Mouse (Mus musculus) adrenal gland, postnatal 14 days (tissue): ENCODE results near the gene Hilpda. TPM values are rescaled to one million over a fixed set of nuclear protein-coding genes. Genes with fewer than 3 reads are reported as not detected.

Experiments
- DNase-seq: peaks from one replicate; pipeline ENCODE4 v3.0.0; 2021; ENCODE audit warnings: mixed read lengths
- long read RNA-seq, 2 experiments: library from polyadenylated mRNA; stranded (forward); transcript quantifications; one replicate each; pipeline ENCODE4 v2.0.0; 2021
- total RNA-seq: library from RNA; stranded (reverse); gene quantifications from 2 replicates; pipeline ENCODE4 v1.2.3, GENCODE M21; 2021

The Hilpda gene
- 5.0 and 10.4 TPM in 2 replicates for total RNA-seq
- long read RNA-seq, experiment 1, transcript Hilpda-201 (2 exons, 982 nt), result major isoform, 13 of 13 reads
- long read RNA-seq, experiment 1, partial matches to known transcripts, result 0 of 13 reads
- long read RNA-seq, experiment 1, other reads (novel, unspliced or antisense), result 0 of 13 reads
- long read RNA-seq, experiment 2, transcript Hilpda-201 (2 exons, 982 nt), result major isoform, 12 of 13 reads
- long read RNA-seq, experiment 2, partial matches to known transcripts, result 1 of 13 reads
- long read RNA-seq, experiment 2, other reads (novel, unspliced or antisense), result 0 of 13 reads

DNA sequence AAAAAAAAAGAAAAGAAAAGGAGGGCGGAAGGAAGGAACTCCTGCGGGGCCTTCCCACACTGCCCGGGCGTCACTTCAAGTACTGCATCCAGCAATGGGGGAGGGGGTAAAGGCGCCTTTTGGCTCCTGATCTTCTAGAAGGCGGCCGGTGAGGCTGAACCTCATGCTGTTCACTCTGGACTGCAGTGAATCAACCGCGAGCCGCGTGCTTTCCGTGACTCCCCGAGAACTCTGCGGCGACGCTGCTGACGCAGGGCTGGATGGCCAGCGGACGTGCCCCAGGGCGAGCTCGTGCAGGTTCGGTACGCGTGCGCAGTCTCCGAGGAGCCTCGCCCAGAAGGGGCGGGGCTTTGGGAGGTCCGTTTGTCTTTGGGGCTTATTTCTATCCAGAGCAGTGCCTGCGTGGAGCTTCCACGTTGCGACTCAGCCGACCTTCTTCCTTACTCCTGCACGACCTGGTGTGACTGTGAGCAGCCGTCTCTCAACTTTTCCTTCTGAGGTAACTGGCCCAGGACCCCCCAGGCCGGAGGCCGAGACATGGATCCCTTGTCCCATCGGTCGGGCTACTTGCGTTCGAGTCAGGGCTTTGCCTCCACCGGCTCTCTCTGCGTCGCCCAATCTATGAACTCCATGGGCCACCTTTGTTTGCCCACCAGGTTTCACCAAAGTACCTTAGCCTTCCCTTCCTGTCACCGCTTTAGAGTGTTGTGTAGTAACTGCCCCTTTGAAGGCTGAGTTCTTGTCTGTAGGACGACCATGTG lies at the start of gene Hilpda:
Gene Hilpda, plus strand, starts transcription at position 177 of the 761 bp plus-strand sequence.
- DNase-seq, result peak; percentile 96

DNA sequence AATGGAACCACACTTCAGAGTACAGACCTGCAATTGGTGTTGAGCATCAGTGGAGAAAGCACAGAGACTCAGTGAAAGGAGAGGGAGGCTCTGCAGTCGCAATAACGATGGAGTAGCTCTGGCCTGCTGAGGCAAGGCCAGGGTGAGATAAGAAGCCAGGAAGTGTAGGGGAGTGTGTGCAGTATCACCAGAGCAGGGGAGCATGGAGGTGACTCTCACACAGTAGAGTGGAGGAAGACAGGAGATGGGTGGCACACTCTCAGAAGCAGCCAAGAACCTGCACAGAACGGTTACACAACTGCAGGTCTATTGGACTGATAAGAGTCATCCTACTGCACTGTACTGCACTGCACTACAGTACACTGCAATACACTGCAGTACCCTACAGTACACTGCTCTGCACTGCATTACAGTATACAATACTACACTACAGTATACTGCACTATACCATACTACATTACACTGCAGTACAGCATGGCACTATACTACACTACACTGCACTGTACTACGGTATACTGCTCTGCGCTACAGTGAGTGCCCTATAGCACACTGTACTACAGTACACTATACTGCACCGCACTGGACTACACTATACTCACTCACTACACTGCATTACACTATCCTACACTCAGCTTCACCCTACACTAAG lies 42.9 kb upstream of the Hilpda start:
- no peak for DNase-seq

DNA sequence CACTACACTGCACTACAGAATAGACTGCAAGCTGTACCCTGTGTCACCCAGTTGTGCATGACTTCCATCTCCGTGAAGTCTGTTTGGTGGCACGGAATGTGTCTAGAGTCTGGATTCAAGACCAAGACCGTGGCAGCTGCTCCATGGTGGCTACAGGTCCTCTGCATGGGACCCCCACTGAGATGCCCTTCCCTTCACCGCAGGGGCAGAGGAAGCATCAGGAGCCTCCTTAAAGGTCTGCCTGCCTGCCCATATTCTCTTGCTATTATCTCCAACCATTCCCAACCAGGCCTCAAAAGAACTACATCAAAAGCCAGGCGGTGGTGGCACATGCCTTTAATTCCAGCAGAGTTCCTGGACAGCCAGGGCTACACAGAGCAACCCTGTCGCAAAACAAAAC lies 41.9 kb upstream of the Hilpda start:
- DNase-seq, result no peak

DNA sequence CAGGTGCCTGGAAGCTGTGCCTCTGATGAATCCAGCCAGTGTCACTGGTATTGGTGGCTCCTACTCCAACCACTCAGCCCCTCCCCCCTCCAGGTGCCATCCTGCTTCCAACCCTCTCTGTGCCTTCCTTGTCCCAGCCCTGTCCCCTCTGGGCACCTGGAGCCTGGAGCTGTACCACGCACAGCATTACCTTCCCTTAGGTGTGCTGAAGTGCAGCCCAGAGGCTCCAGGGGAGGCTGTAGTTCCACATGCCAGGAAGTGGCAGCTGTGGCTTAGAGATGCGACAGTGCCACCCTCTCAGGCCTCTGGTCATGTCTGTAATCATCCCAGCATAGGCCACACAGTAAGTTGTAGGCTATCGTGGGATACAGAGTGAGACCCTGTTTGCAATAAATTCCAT lies 40.5 kb upstream of the Hilpda start:
- DNase-seq, result no peak

DNA sequence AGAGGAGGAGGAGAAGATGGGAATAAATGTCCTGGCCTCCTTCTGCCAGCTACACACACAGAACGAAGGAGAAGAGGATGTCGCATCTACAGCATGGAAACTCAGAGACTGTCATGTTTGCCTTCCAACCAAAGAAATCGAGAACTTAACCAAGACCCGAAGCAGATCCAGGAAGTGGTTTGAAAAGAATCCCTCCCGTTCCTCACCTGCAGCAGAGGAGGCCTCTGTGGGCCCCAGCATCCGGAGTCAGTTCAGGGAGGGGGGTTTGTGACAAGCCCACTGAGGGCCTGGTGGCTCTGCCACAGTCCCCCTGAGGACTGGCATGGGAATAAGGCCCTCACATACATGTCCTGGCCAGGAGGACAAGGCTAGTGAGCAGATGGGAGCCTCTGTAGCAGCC lies 40.0 kb upstream of the Hilpda start:
- no peak for DNase-seq

DNA sequence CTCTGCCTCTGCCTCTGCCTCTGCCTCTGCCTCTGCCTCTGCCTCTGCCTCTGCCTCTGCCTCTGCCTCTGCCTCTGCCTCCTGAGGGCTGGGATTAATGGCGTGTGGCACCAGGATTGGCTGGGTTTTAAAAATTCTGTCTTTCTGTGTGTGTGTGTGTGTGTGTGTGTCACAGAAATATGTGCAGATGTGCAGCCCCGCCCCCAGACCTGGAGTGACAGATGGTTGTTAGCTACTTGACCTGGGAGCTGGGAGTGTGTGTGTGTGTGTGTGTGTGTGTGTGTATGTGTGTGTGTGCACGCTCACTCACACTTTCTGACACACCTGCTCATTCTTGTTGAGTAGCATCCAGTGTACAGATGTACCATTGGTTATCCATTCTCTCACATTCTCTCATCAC lies 38.6 kb upstream of the Hilpda start:
- DNase-seq, result no peak

DNA sequence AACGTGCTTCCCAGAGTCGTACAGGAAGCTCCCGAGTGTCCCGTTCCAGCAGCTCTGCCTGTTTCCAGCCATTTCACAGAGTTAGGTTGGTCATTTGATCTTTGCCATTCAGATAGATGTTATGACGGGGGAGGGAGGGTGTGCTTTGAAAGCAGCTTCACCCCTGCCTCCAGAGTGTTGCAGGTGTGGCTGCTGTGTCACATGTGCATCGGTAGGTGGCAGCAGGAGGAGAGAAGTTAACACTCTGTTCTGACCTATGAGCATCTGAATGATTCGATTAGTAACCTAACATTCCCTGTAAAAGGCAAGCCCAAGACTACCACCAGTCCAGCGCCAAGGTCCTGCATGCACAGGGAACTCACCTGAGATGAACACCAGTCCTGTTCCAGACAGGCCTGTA lies 38.0 kb upstream of the Hilpda start:
- DNase-seq, result peak; percentile 33

DNA sequence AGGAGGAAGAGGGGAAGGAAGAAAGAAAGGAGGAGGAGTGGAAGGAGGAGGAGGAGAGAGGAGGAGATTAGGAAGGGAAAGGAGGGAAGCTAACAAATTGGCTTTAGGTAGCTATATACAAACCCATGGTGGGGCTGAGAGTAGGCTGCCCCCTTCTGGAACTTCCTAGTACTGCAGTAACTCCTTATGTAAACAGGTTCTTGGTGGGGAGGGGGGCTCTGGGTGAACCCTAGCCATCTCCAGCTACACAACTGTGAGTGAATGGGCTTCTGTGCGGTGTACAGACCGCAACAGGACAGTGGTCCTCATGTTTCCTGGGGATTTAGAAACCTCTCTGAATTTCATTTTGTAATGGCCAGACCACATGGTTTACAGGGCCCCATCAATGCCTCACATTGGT lies 31.5 kb upstream of the Hilpda start:
- peak; percentile 71 for DNase-seq

DNA sequence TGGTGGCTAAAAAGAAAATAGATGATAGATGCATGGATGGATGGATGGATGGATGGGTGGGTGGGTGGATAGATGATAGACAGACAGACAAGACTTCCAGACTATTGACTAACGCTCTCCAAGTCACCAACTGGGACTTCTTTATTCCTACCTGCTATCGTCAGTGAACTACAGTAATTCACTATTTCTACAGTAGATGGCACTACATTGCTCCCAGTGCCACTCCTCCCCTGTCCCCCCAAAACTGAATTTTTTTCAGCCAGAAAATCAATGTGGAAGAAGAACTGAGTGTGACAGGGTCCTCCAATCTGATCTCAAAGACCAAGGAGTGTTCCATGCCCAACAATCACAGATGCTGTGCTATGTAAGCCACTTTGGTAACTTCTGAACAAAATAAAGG lies 30.6 kb upstream of the Hilpda start:
- no peak for DNase-seq

DNA sequence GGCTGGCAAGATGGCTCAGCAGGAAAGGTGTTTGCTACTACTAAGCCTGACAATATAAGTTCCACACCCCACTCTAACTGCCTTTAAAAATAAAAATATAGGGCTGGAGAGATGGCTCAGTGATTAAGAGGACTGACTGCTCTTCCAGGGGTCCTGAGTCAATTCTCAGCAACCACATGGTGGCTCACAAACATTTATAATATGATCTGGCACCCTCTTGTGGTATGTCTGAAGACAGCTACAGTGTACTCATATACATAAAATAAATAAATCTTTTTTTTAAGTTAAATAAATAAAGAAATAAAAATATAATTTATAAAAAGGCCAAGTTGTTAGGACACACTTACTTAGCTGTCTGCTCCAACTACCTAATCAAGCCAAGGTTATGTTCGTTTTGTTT lies 30.0 kb upstream of the Hilpda start:
- DNase-seq, result no peak

DNA sequence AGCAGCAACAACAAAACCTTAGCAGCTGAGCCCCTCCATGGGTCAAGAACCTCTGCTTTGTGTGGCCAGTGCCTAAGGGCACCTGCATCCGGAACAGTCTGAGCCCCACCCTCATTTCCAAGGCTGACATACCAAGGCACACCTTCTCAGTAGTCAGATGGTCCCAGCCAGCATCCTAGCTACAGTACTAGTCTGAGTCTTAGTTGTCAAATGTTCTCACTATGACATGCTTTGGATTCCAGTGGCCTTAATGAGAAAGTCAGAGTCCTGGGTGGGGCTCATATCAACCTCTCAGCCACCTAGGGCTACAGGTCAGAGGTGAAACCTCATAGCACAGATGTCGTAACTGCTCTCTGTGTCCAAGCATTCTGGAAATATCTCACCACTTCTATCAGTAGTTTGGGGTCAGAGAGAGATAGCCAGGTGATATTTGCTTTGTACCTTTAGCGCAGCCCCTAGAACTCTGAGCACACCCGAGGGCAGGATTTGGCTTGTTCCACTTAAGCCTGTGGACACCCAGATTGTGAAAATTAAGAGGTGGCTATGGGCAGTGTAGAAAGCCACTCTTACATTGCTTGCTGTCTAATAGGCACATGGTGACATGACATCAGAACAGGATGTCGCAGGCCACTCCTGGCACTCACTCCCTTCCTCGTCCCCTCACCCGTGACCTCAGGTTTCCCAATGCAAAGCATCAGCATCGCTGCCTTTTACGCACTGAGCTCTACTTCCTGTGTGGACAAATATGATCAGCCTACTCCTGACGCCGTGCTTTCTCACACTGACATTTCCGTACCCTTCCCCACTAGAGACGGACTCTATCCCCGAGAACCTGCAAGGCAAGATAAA lies 26.8 kb upstream of the Hilpda start:
- peak; percentile 21 for DNase-seq

DNA sequence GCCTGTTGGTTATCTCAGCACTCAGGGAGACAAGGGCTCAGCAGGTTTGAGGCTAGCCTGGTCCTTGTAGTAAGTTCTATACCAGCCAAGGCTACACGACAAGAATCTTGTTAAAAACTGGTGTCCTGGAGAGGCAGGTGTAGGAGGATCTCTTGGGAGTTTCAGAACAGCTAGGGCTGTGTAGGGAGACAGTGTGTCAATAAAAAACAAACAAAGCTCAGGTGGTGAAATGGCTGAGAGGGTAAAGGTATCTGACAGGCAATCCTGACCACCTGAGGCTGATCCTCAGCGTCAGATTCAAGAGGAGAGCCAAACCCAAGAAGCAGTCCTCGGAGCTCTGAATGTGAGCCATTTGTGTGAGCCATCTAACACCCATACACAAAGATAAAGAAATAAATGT lies 26.1 kb upstream of the Hilpda start:
- DNase-seq, result no peak

DNA sequence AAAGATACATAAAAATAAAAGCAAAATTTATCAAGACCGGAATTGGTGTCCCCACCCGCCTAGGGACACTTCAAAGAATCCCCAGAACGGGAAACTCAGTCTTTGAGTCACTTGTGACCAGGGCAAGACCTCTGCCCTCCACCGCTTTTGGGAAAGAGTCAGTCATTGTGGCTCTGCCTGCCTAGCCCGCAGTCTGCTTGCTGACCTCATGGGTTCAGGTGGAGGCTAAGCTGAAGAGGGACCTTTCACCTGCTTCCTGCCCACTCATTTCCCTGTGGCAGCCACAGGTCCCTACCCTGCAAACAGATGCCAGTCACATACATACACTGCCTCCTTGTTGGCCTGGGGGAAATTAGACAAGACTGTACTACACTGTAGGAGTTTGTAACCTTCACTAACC lies 25.7 kb upstream of the Hilpda start:
- peak; percentile 19 for DNase-seq

DNA sequence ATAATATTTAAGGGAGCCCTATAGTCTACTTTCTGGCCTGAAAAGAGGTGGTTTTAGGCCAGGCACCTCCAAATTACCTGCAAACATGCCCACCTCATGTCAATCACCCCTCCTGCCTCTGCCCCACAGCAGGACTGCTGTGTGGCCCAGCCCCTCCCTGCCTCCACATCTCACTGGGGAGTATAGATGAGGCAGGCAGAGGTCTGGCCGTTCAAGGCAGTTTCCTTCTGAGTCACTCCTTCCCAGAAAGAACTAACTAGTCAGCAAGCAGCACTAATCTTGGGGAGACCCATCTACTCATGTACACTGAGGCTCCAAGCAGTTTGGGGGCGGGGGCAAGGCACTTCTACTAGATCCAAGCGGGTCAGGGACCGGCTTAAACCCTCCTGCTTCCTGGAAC lies 25.2 kb upstream of the Hilpda start:
- DNase-seq, result no peak

DNA sequence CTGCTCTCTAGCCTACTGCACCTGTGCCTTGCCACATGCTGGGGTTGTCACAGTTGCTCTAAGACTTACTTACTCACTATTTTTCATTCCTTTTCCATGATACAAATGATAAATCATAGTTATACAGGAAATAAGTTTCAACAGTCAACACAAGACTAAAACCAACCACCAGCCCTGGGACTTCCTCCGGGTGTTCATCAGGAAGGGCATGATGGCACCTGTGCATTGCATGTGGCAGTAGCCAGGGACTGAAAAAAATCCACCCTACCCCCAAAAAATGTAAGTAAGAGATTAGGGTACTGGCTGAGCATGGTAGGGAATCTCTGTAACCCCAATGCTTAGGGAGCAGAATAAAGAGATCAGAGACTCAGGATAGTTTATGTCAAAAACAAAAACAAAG lies 12.9 kb upstream of the Hilpda start:
- DNase-seq, result no peak

DNA sequence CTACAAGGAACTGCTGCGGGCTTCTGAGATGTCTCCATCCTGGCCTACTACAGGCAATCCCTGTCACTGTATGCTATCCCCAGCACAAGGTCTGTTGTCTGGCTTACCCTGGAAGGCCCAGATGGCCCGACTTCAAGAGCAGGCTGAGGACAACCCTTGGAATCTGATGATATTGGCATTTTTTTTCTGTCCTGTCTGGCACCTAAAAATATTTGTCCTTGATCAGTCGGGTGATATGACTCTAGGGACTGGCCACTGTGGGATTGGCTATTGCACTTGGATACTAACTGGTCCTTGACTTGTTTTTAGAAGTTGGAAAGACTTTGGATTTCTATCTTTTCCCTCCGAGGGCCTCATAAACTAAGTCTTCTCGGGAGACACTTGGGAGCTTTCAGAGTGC lies 10.5 kb upstream of the Hilpda start:
- DNase-seq, result peak; percentile 32

DNA sequence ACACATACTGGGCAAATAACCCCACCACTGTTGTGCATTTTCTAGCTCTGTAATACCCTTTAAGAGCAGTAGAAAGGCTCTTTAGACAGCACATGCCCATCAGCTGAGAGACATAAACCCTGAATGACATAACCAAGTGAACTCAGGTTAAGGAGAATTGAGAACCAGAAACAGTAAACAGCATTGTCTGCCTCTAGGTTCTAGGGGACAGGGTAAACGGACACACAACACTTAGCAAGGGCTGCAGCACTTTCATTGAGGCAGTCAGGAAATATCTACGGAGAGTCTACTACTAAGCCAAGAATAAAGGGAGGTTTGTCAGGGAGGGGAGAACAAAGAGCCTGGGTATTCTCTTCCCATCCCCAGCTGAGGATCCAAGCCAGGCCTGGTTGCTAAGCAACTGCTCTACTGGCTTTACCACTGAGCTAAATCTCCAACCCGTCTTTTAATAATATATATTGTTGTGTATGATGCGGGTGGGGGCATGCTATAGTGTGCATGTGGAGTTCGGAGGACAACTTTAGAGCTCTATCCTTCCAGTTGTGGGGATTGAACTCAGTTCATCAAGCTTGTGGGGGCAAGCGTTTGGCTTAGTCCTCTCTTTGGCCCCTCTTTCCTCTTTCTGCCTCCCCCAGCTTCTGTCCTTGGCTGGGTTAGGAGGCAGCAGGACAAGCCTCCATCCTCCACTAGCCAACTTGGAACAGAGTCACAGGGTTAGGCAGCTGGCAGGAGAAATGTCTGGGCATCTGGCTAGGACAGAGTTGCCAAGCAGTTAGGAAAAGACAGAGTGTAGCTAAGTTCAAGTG lies 8.4 kb upstream of the Hilpda start:
- peak; percentile 67 for DNase-seq

DNA sequence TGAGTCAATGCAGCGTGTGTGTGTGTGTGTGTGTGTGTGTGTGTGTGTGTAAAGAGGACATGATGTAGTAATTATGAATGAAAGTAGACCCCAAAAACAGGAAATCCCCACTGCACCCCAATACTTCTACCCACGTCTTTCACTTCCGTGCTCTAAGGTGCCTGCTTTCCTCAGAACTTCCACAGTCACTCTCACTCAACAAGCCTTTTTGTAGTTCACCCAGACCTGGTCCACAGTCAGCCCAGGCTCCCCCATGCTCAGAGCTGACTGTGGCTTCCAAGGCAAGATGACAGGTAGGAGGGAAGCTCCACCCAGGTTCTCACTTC lies 7.9 kb upstream of the Hilpda start:
- no peak for DNase-seq

DNA sequence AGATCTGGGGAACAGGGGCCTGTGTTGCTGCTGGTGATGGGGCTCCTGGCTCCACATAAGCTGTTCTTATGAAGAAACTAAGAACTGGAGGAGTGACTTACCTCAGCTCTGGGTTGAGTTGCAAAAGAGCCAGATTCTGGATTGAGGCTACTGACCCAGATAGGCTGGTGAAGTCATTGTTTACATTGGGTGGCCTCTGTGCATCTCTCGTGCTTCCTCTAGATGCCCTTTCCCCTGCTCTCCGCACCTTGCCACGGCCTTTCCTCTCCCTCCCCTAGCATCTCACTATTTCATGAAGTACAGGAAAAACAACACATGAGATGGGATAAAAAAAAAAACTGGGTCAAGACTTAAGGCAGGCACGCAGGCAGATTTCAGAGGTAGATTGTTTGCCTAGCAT lies 5.4 kb upstream of the Hilpda start:
- no peak for DNase-seq

DNA sequence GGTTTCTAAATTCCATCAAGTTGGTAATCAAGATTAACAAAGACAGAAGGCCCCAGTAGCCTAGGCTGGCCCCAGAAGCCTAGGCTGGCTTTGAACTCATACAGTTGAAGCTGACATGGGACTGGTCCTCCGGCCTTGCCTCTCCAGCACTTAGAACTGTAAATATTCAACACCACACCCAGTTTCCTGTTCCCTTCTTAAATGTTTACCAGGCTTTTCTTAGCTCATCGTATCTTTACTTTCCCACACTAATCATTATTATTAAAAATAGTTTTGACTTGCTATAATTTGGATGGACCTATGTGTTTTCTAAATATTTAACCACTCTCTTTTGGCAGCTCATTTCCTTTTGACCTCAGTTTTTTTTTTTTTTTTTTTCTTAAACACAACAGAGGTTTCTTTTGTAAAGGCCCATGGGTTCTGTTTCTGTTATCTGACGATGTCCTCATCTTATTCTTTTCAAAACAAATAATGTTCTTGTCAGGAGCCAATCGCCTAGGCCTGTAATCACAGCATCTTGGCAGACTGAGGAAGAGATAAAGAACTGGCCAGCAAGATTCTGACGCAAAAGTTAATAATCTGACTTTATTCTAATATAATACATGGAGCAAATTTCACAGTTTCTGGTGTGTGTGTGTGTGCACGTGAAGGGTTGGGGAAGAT lies 3.2 kb upstream of the Hilpda start:
- no peak for DNase-seq

DNA sequence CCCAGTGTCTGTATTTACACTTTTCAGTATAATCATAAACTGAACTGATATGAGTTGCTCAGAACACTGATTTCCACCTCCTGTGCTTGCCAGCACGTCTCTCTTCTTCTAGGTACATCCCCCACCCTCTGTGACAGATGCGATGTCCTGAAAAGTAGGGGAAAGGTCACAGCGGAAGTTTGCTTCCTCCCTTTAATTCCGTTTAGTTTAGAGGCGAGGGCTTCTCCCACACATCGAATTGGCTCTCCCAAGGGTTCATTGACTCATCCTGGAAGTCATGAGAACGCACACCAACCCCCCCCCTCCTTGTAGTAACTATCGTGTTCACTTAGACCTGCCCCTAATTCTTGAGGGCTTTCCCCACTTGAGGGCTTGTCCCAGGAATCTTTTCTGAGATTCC lies 1.3 kb upstream of the Hilpda start:
- DNase-seq, result peak; percentile 36
